8 mouse cellular contexts compared by ENCODE assay signal in the genomic region with DNA sequence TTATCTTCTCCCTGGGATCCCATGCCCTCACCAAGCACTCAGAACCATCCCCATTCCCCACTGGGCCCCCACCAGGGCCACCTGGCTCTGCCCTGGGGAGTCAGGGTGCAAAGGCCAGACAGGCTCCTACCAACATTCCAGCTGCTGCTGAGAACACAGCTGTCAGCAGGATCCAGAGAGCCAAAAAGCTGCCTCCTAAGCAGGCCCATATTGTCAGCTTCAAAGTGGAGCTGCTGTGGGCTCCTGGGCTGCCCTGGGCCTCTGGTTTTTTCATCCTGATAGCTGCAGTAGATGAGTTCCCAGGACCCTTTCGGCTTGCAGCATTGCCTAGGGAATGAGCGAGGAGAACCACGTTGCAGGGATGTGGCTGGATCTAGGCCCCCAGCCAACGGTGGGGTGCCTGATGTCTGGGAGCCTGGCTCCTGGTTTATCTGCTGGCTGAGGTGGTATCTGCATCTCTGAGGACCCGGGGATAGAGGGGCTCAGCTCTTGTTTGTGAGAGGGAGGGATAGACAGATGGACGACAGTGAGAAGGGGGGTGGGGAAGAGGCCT. TPM values are rescaled to one million over a fixed set of nuclear protein-coding genes. Genes with fewer than 3 reads are reported as not detected.
DNase-seq lines count a peak whose midpoint lies in the region; ATAC-seq and TF ChIP-seq lines count a peak whose summit lies in the region.

No protein-coding gene starts in this region.

- H3K36me3 ChIP-seq in embryonic facial prominence, embryonic 15.5 days: no peaks in the 10 kb centered on the region
- H3K36me3 ChIP-seq in intestine, embryonic 14.5 days (ENCODE audit: control insufficient read depth, insufficient read depth, low read length): no peaks in the 10 kb centered on the region
- H3K36me3 ChIP-seq in liver, embryonic 16.5 days (ENCODE audit: control insufficient read depth, insufficient read depth): no peaks in the 10 kb centered on the region

- peaks cover 67% of the 10 kb centered on the region for H3K4me1 ChIP-seq in embryonic facial prominence, embryonic 15.5 days
- H3K4me1 ChIP-seq in intestine, embryonic 14.5 days (replicated peaks; ENCODE audit: control insufficient read depth, insufficient read depth, low read length): peaks cover 67% of the 10 kb centered on the region
- peaks cover 38% of the 10 kb centered on the region for H3K4me1 ChIP-seq in liver, embryonic 16.5 days (ENCODE audit: control insufficient read depth, low read depth, low read length)

- WGBS in embryonic facial prominence, embryonic 15.5 days: 14% methylated on average over 6 of the region's 6 CpGs
- 20% methylated on average over 6 of the region's 6 CpGs for WGBS in intestine, embryonic 14.5 days
- 21% methylated on average over 6 of the region's 6 CpGs for WGBS in liver, embryonic 16.5 days (ENCODE audit: insufficient replicate concordance)

- no peaks in the 10 kb centered on the region for H3K27me3 ChIP-seq in embryonic facial prominence, embryonic 15.5 days
- H3K27me3 ChIP-seq in intestine, embryonic 14.5 days (replicated peaks; ENCODE audit: control insufficient read depth, insufficient read depth, low read length): no peaks in the 10 kb centered on the region
- peaks cover 37% of the 10 kb centered on the region for H3K27me3 ChIP-seq in liver, embryonic 16.5 days (ENCODE audit: control insufficient read depth, insufficient read depth, low read depth, low read length)

- no peak for DNase-seq in gastrocnemius, adult 2 months
- DNase-seq in gastrocnemius, postnatal 10 days: no peak
- DNase-seq in intestine, embryonic 14.5 days (ENCODE audit: low spot score): no peak
- DNase-seq in frontal cortex, postnatal 14 days (ENCODE audit: low spot score in 2 of 2): no peak
- DNase-seq in layer of hippocampus, adult 9-10 months (ENCODE audit: low spot score): no peak
- DNase-seq in testis, postnatal 14 days (ENCODE audit: low spot score): no peak

- no peak overlapping the region for H3K9ac ChIP-seq in embryonic facial prominence, embryonic 15.5 days
- 0 out of 2 replicates have a peak overlapping the region, but pooled peaks have one; percentile 3 for H3K9ac ChIP-seq in intestine, embryonic 14.5 days (ENCODE audit: low read length)
- H3K9ac ChIP-seq in liver, embryonic 16.5 days (ENCODE audit: low read depth, low read length): no peak overlapping the region

- H3K4me3 ChIP-seq in gastrocnemius, adult 2 months: no peak overlapping the region
- no peak overlapping the region for H3K4me3 ChIP-seq in embryonic facial prominence, embryonic 15.5 days (replicated peaks)
- peak overlapping the region; percentile 10; the same call in 1 of the 2 replicates for H3K4me3 ChIP-seq in intestine, embryonic 14.5 days (ENCODE audit: low read depth, low read length)
- no peak overlapping the region for H3K4me3 ChIP-seq in liver, embryonic 16.5 days (ENCODE audit: low read depth, low read length)

- 0 out of 2 replicates have a peak overlapping the region, but pooled peaks have one; percentile 4 for H3K4me2 ChIP-seq in embryonic facial prominence, embryonic 15.5 days (replicated peaks)
- H3K4me2 ChIP-seq in intestine, embryonic 14.5 days (ENCODE audit: low read length): no peak overlapping the region; the same call in none of the 2 replicates
- no peak overlapping the region for H3K4me2 ChIP-seq in liver, embryonic 16.5 days (ENCODE audit: low read depth, low read length)

- no peak for ATAC-seq in embryonic facial prominence, embryonic 15.5 days (ENCODE audit: insufficient number of reproducible peaks, low FRiP score, low TSS enrichment, low read depth)
- no peak for ATAC-seq in intestine, embryonic 14.5 days (replicated peaks; ENCODE audit: low FRiP score, low TSS enrichment, low read depth)
- ATAC-seq in liver, embryonic 16.5 days (ENCODE audit: low read depth): no peak

- no peak for TF ChIP-seq CTCF in gastrocnemius, adult 2 months (IDR thresholded peaks at IDR 0.05)

- intact Hi-C loops in gastrocnemius, adult 2 months (cut with DNase I): no loop called here

- H3K27ac ChIP-seq in gastrocnemius, adult 2 months: peak overlapping the region; percentile 88
- H3K27ac ChIP-seq in embryonic facial prominence, embryonic 15.5 days (replicated peaks): peak overlapping the region; percentile 95
- H3K27ac ChIP-seq in intestine, embryonic 14.5 days (ENCODE audit: low read depth): peak overlapping the region; percentile 81
- peak overlapping the region; percentile 50 for H3K27ac ChIP-seq in liver, embryonic 16.5 days (ENCODE audit: low read length)

- H3K9me3 ChIP-seq in embryonic facial prominence, embryonic 15.5 days (replicated peaks): no peaks in the 10 kb centered on the region
- H3K9me3 ChIP-seq in intestine, embryonic 14.5 days (ENCODE audit: control insufficient read depth, low read length): no peaks in the 10 kb centered on the region
- no peaks in the 10 kb centered on the region for H3K9me3 ChIP-seq in liver, embryonic 16.5 days (replicated peaks; ENCODE audit: control insufficient read depth, low read length)

RNA-seq across cellular contexts. Expression of a gene that starts 36.7 kb away (rescaled TPM):
- total RNA-seq in gastrocnemius, adult 2 months (2021): 10 to 100 TPM; 34.9 to 35.6 TPM
- total RNA-seq in gastrocnemius, postnatal 10 days (2021): 10 to 100 TPM; 73.1 to 88.7 TPM
- 116 and 118 TPM in 2 replicates for polyA plus RNA-seq in embryonic facial prominence, embryonic 15.5 days (2015; fragmentation: Nextera tagmentation; extraction: Ambion mirVana)
- 79.6 and 88.3 TPM in 2 replicates for polyA plus RNA-seq in intestine, embryonic 14.5 days (2014; fragmentation: Nextera tagmentation; extraction: Ambion mirVana)
- polyA plus RNA-seq in liver, embryonic 16.5 days (2015; fragmentation: Nextera tagmentation; extraction: Ambion mirVana): 41.4 and 42.7 TPM in 2 replicates
